Mouse (Mus musculus): ENCODE results near the gene Lin52.

Gene Lin52

GRCm38 (mm10) chr12:84546028-84546427, 94.8 kb downstream of the Lin52 start:
- peak; percentile 48 for DNase-seq

- DNase-seq, result no peak
These were observed 95.4 kb downstream of the Lin52 start for GRCm38 (mm10) chr12:84546577-84547085.

- no peak for DNase-seq
These were observed 97.0 kb downstream of the Lin52 start for GRCm38 (mm10) chr12:84548251-84548650.

GRCm38 (mm10) chr12:84555218-84555617, 104.0 kb downstream of the Lin52 start:
- DNase-seq, result no peak

- DNase-seq, result no peak
These were observed 111.3 kb downstream of the Lin52 start for GRCm38 (mm10) chr12:84562558-84562957.

- DNase-seq, result no peak
These were observed 116.4 kb downstream of the Lin52 start for GRCm38 (mm10) chr12:84567576-84567975.

GRCm38 (mm10) chr12:84569336-84569970, 118.2 kb downstream of the Lin52 start, which contains the start of gene Vsx2:
TSS of gene Vsx2 (plus strand) at chr12:84569762.
- DNase-seq, result no peak

- DNase-seq, result no peak
These were observed 118.9 kb downstream of the Lin52 start for GRCm38 (mm10) chr12:84569976-84570693.

- no peak for DNase-seq
These were observed 119.6 kb downstream of the Lin52 start for GRCm38 (mm10) chr12:84570694-84571415.

GRCm38 (mm10) chr12:84571466-84572340, 120.5 kb downstream of the Lin52 start:
- DNase-seq, result no peak

- no peak for DNase-seq
These were observed 121.1 kb downstream of the Lin52 start for GRCm38 (mm10) chr12:84572341-84572720.

- no peak for DNase-seq
These were observed 121.9 kb downstream of the Lin52 start for GRCm38 (mm10) chr12:84573094-84573493.

- DNase-seq, result no peak
These were observed 126.7 kb downstream of the Lin52 start for GRCm38 (mm10) chr12:84577768-84578439.

GRCm38 (mm10) chr12:84578440-84578770, 127.2 kb downstream of the Lin52 start:
- no peak for DNase-seq

GRCm38 (mm10) chr12:84581285-84581684, 130.1 kb downstream of the Lin52 start:
- DNase-seq, result no peak

GRCm38 (mm10) chr12:84589825-84590761, 138.9 kb downstream of the Lin52 start:
- DNase-seq, result peak; percentile 91

Measured in cerebellum, adult 9-11 months (tissue).